7 mouse cellular contexts compared by ENCODE assay signal in genomic region chr11:112782357-112783121, GRCm38 (mm10). TPM values are rescaled to one million over a fixed set of nuclear protein-coding genes. Genes with fewer than 3 reads are reported as not detected.
DNase-seq lines count a peak whose midpoint lies in the region; ATAC-seq and TF ChIP-seq lines count a peak whose summit lies in the region.

No protein-coding gene starts in this region.

- H3K9me3 ChIP-seq in heart, embryonic 12.5 days (replicated peaks) = no peaks in the 10 kb centered on the region
- H3K9me3 ChIP-seq in midbrain, embryonic 11.5 days (ENCODE audit: control insufficient read depth, low read length) = no peaks in the 10 kb centered on the region

- no peak for TF ChIP-seq CTCF in testis, adult 2 months (IDR thresholded peaks at IDR 0.05; ENCODE audit: control insufficient read depth, insufficient read depth, insufficient replicate concordance, low read depth, low read length)

- H3K36me3 ChIP-seq in heart, embryonic 12.5 days = no peaks in the 10 kb centered on the region
- H3K36me3 ChIP-seq in midbrain, embryonic 11.5 days (ENCODE audit: control insufficient read depth, insufficient read depth, low read length) = no peaks in the 10 kb centered on the region
- H3K36me3 ChIP-seq in testis, adult 2 months (ENCODE audit: control insufficient read depth, insufficient read depth, low read length) = no peaks in the 10 kb centered on the region

- H3K27ac ChIP-seq in heart, embryonic 12.5 days (ENCODE audit: poor library complexity, severe bottlenecking) = peak overlapping the region; percentile 61
- H3K27ac ChIP-seq in midbrain, embryonic 11.5 days (ENCODE audit: low read depth, low read length) = peak overlapping the region; percentile 92
- peak overlapping the region; percentile 34 for H3K27ac ChIP-seq in testis, adult 2 months (ENCODE audit: control insufficient read depth, insufficient read depth, low read depth, low read length)

- DNase-seq in ovary, postnatal 36 days (ENCODE audit: low spot score) = peak; percentile 60
- no peak for DNase-seq in ovary, postnatal 14 days (ENCODE audit: low spot score)
- DNase-seq in embryo, embryonic 10 days (ENCODE audit: low spot score) = peak; percentile 69
- DNase-seq in kidney, postnatal 4 days = peak; percentile 67 to 78
- peak; percentile 98 for DNase-seq in midbrain, embryonic 11.5 days (ENCODE audit: low spot score, missing footprints)

- peak overlapping the region; percentile 87 for H3K4me2 ChIP-seq in heart, embryonic 12.5 days
- H3K4me2 ChIP-seq in midbrain, embryonic 11.5 days = peak overlapping the region; percentile 87

- no peak for TF ChIP-seq POLR2A in testis, adult 2 months (IDR thresholded peaks at IDR 0.05; ENCODE audit: control insufficient read depth, low read depth, low read length)

- peak overlapping the region; percentile 75 for H3K9ac ChIP-seq in heart, embryonic 12.5 days
- peak overlapping the region; percentile 71 for H3K9ac ChIP-seq in midbrain, embryonic 11.5 days (ENCODE audit: low read length)

- peaks cover 52% of the 10 kb centered on the region for H3K27me3 ChIP-seq in heart, embryonic 12.5 days (replicated peaks)
- H3K27me3 ChIP-seq in midbrain, embryonic 11.5 days (ENCODE audit: control insufficient read depth, insufficient read depth, low read length) = peaks cover 24% of the 10 kb centered on the region
- peaks cover 5% of the 10 kb centered on the region; the same call in 1 of the 2 replicates for H3K27me3 ChIP-seq in testis, adult 2 months (ENCODE audit: control insufficient read depth, insufficient read depth, low read length)

- peak overlapping the region; percentile 61 for H3K4me3 ChIP-seq in heart, embryonic 12.5 days
- H3K4me3 ChIP-seq in midbrain, embryonic 11.5 days (ENCODE audit: low read depth, low read length) = peak overlapping the region; percentile 83
- H3K4me3 ChIP-seq in testis, adult 2 months (ENCODE audit: control insufficient read depth, low read depth, low read length) = peak overlapping the region; percentile 50

- peaks cover 45% of the 10 kb centered on the region for H3K4me1 ChIP-seq in heart, embryonic 12.5 days (replicated peaks)
- peaks cover 32% of the 10 kb centered on the region for H3K4me1 ChIP-seq in midbrain, embryonic 11.5 days (ENCODE audit: control insufficient read depth, insufficient read depth, low read length)
- peaks cover 9% of the 10 kb centered on the region for H3K4me1 ChIP-seq in testis, adult 2 months (ENCODE audit: control insufficient read depth, insufficient read depth, low read length)

- under 1% methylated on average over 74 of the region's 75 CpGs for WGBS in heart, embryonic 12.5 days
- WGBS in midbrain, embryonic 11.5 days = under 1% methylated on average over 73 of the region's 75 CpGs

- ATAC-seq in heart, embryonic 12.5 days (ENCODE audit: insufficient number of reproducible peaks, low FRiP score) = peak; percentile 29; the same call in 1 of the 2 replicates
- peak; percentile 45 for ATAC-seq in midbrain, embryonic 11.5 days (ENCODE audit: low FRiP score)

RNA-seq across cellular contexts. Expression of gene Sox9, which starts 0.5 kb away (rescaled TPM):
- polyA plus RNA-seq in heart, embryonic 12.5 days (2016; fragmentation: Nextera tagmentation; extraction: Ambion mirVana) = 57.9 and 58.6 TPM in 2 replicates
- 106 and 107 TPM in 2 replicates for polyA plus RNA-seq in midbrain, embryonic 11.5 days (2014; fragmentation: Nextera tagmentation; extraction: Ambion mirVana)
- 5.5 and 6.6 TPM in 2 replicates for polyA plus RNA-seq in testis, adult 2 months (2012; rRNA removed)

Comparison
In these comparisons a context has a peak if more than half of its experiments do, and no peak if none do; other contexts are left out.
1. H3K27ac ChIP-seq: peak in every context shown above with its lines; median percentile 92 in midbrain, embryonic 11.5 days; 61 in heart, embryonic 12.5 days; 34 in testis, adult 2 months.